Mouse (Mus musculus) adrenal gland, adult 2 months (tissue): ENCODE data around the gene Cdkl3. TPM values are rescaled to one million over a fixed set of nuclear protein-coding genes. Genes with fewer than 3 reads are reported as not detected.
A peak's percentile ranks its signal among the peaks of the same experiment; 100 is the strongest.
"Not testable (repeated sequence)": the region's sequence is repeated elsewhere in the genome, so short reads cannot be mapped to it uniquely, and the experiment has no call there.

Experiments
- DNase-seq: peaks from one replicate; pipeline ENCODE4 v3.0.0; 2021
- polyA plus RNA-seq: library from polyadenylated mRNA; depleted of rRNA; stranded (reverse); fragments of >200 nt; gene quantifications from 2 replicates; pipeline ENCODE4 v1.2.3, GENCODE M21; 2012
- total RNA-seq, 2 experiments: library from RNA; stranded (reverse); gene quantifications; 2 replicates each; pipeline ENCODE4 v1.2.3; 2021

Cdkl3 gene
- total and polyA plus RNA-seq, 3 experiments = 1.1 to 4.3 (median 3.7) TPM

DNA sequence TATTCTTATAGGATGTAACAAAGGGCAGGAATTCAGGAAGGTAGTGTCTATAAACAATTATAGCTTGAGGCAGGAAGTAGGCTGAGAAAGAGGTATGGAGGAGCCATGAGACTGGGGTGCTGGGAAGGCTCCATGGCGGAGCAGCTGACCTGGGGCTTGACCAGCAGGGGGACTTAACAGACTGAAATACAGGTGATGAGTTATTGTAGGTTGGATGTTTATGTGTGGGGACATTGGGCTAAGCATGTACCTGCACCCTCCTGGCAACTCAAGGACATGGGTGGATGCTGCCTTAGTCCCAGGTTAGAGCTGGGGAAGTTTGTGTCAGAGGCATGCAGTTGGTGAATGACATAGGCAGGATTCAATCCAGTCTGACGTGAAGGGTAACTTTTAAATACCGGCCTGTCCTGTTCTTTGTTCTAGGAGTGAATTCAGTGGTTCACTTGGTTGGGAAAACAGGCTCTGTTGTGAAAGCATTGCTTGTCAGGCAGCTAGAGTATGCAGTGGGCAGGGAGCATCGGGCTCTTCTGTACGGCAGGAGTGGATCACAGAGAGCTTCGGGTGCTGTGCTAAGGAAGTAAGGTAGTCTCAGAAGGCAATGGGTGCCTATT is 72.8 kb downstream of the Cdkl3 start:
- no peak for DNase-seq

DNA sequence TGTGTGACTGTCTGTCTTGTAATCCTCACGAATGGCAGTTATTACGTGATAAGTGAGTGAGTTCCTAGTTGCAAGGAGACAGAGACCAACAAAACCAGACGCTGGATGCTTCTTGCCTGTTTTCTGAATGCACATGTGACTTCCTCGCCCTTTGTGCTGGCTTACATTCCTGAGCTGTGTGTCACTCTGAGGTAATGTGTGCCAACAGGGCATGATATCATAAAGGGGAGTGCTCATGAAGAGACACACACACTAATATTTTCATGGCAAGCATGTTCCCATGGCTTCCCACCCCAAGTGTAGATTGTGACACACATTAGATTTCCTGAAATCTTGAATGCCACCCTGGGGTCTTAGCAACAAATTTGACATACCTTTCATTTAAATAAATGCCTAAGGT is 73.9 kb downstream of the Cdkl3 start:
- peak; percentile 75 for DNase-seq

DNA sequence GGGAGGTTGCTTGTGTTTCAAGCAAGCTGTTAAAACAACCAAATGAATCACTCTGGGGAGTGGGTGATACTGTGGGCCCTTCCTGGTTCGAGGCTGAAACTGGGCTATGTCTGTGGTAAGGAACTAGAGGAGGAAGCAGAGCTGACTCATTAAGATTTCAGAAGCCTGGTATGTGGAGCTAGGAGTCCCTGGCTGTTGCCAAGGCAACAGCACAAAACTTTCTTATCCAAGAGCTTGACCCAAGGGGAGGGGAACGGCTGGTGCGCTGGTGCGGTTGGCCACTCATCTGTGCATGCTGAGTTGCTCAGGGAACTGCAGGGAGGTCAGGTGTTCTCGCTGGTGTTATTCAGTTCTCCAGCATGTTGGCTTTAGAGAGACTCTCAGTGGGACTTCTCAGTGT is 76.0 kb downstream of the Cdkl3 start:
- peak; percentile 68 for DNase-seq

GRCm38 (mm10) chr11:52080656-52081055 is 76.6 kb downstream of the Cdkl3 start:
- peak; percentile 32 for DNase-seq

DNA sequence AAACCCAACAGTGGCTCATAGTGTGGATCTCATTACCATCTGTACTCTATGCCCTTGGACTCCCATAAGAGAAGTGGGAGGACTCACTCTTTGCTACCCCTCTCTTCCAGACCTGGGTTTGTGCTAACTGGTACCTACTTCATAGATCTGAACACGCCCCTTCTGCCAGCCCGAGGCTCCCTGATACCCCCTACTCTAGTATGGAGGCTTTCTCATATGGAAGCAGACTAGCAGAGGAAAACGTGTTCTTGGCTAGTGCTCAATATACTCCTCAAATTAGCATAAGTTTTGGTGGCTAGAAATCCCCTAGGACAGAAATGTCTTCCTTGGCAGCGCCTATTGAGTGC is 81.8 kb downstream of the Cdkl3 start:
- DNase-seq = no peak

DNA sequence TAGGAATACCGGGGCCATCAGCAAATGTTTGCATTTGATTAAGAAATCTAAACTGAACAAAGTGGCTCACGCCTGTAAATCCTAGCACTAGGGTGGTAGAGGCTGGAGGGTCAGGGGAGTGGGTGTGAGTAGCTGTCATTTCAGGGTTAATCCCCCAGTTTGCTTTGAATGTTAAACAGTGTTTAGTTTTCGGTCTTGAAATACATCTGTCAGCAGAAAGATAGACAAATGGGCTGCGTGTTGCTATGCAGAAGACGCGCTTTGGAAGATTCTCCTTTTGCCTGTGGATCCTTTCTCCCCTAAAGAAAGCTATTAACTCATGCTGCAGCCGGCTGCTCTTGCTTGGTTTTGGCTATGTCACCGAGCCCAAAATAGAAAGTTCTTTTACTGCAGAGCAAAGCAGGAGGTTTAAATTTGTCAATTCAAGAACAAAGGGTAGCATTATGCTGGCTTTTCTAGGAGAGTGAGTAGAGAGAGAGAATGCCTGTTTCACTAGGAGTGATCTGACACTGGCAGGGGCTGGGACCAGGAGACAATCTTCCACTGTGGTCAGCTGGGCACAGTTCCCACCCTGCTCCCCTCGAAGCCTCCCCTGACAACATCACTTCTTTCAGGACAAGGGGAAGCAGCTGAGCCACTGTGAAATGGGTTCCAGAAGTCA is 82.3 kb downstream of the Cdkl3 start:
- no peak for DNase-seq

DNA sequence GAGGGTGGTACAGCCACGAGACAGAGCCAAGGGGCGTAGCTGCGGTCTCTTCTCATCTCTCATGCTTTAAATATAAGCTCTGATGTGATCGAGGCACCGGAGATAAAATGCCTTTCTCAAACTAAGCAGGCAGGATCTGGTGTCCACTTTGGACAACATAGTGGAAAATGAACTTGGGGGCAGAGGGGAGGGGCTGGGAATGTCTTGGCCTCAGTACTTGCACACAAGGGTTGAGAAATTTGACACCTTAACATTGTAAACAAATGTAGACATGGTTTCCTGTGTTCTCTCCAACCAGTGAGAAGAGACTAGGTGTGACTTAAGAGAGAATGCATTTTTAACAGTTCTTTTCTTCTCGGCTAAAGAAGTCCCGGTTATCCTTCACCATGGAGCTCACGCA is 85.3 kb downstream of the Cdkl3 start:
- DNase-seq = no peak

DNA sequence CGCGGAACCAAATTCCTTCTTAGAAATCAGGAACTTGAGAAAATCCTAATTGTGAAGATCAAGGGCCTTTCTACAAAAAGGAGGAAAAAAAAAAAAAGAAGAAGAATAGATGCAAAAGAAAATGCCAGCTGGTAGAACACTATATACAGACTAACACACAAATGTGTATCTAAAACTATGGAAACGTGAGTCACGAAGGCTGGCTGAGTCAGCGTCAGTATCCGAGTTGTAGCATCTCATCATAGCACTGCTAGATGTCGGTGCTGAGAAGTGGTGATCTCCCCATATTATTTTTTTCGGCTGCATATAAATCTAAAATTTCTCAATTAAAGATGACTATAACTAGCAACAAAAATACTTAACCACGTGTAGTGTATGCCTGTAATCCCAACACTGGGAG is 87.2 kb downstream of the Cdkl3 start:
- no peak for DNase-seq

DNA sequence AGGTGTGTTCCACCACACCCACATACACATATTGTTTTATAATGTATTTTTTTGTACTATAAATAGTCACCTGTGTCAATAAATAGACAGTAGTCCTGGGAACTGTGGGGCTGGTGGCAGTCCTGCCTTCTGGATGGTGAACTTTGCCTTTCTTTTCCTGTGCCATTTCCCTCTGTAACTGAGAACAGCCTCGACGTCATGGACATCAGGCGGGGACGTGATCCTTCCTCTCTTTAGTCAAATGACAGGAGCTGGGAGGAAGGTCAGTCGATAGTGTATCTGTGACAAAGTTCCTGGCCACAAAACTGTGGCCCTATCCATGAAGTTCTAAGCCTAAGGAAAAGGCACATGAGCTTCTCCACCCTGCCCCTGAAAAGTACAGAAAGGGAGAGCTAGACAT is 90.5 kb downstream of the Cdkl3 start:
- DNase-seq = peak; percentile 35

DNA sequence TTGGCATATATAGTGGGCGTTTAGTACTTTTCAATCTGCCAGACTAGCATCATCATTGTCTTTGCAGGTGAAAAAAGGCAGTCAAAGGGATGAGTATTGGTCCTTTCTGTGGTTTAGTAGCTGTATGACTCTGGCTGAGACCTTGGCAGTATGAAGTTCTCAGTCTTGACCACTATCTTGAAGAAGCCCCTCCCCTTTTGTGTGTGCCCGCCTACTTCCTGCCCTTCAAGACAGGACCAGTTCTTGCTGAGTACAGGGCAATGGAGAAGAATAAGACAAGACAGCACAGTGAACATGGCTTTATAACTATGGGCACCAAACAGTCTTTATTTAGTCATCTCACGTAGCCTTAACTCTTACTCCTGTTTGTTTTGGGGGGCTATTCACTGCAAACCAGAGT is 93.0 kb downstream of the Cdkl3 start:
- DNase-seq = no peak

- DNase-seq = peak; percentile 63
Measured at GRCm38 (mm10) chr11:52097596-52097995, 93.6 kb downstream of the Cdkl3 start.

- peak; percentile 100 for DNase-seq
Measured at GRCm38 (mm10) chr11:52098398-52098946, 94.5 kb downstream of the Cdkl3 start, which contains the start of gene Ppp2ca. Ppp2ca (plus strand) TSS chr11:52098681.

- DNase-seq = peak; percentile 83
Measured at GRCm38 (mm10) chr11:52099031-52099761, 95.2 kb downstream of the Cdkl3 start.

DNA sequence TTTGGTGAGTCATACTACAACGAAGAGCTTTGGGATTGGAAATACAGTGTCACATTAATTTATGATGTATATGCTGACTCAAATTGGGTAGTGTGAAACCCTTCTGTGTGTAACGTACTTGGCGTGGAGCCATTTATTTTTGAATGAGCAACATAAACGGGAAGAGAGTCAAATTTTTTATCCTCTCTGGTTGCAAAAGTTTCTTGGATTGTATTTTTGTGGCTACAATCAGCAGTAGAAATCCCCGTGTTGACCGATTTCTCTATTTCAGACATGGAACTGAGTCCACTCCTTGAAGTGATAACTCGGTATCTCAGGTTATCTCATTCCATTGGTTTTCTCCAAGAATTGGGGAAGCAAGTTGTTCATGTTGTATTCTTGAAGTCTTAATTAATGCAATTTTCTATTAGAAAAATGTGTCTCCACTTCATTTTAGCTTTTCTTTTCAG is 95.8 kb downstream of the Cdkl3 start:
- DNase-seq = no peak

- DNase-seq = no peak
Measured at GRCm38 (mm10) chr11:52102977-52103376, 99.0 kb downstream of the Cdkl3 start.

DNA sequence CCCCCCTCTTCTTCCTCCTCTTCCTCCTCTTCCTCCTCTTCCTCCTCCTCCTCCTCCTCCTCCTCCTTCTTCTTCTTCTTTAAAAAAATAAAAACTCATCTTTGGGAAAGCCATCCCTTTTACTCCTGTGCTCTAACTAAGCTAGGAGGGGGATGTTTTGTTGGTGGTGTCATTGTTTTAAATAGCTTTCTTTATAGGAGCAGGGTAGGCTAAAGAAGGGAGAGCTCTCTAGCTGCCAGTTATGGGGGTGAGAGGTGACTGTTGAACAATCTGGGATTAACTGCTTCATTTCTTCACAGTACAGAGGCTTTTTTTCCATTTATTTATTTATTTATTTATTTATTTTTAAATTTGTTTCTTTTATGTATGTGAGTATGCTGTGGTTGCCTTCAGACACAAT is 101.5 kb downstream of the Cdkl3 start:
- DNase-seq = no peak

DNA sequence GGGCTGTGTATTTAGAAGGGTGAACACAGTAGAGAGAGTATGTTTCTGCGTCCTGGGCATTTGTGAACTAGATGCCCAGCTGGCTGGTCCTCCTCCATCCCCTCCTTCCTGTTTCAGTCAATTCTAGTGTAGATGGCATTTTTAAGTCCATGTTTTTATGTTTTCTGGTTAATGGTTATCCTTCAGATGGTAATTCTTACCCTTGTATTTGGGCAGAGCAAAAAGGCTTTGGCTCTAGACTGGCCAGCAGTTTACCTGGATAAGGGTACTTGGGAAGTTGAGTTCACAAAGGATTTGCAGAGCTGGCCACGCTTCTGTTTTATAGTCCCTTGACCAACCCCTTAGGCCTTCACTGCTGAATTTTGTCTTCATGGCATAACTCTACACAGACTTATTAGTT is 102.0 kb downstream of the Cdkl3 start:
- DNase-seq = no peak

DNA sequence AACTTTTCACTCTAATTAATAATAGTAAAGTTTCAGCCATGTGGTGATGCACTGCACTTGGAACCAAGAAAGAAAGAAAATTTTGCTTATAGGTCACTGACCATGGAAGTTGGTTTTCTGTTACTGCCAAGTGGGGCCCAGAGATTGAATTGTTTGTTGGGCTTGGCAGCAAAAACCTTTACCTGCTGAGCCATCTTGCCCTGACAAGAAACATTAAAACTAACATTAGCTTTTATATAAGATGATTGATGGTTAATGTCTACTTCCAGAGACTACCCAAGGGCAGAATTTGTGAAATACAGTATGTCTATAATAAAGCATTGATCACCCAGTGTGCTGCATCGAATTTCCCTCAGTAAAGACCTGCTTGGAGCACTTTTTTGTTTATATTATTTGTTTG is 102.4 kb downstream of the Cdkl3 start:
- DNase-seq = no peak

- DNase-seq = no peak
Measured at GRCm38 (mm10) chr11:52108796-52109195, 104.8 kb downstream of the Cdkl3 start.

DNA sequence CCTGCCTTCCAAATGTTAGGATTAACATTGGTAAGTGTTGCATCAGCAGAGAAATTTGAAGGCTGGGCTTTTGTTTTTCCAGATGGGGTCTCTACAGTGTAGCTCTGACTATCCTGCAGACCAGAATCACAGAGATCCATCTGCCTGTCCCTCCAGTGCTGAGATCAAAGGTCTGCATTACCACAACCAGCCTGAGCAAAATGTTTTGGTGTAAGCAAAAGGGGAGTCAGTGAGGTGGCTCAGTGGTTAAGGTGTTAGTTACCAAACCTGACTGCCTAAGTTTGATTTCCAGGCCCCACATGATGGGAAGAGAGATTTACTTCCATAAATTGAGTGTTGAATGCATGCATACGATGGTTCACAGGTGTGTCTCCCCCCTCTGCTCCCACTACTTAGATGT is 105.4 kb downstream of the Cdkl3 start:
- DNase-seq = no peak

DNA sequence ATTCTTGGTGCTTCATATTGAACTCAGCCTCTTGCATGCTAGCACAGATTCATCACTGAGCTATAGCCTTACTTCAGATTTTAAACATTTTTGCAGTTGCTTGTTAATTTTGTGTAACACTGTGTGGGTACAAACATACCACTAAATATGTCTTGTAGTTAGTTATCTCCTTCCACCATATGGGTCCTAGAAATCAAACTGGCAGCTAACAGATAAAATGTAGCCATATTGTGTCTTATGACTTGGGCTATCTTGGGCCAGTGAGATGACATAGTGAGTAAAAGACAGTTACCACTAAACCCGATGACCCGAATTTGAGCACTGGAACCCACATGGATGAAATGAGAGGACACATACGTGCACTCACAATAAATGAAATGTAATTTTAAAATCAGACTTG is 111.5 kb downstream of the Cdkl3 start:
- DNase-seq = no peak

- DNase-seq = not testable (repeated sequence)
Measured at GRCm38 (mm10) chr11:52116117-52116516, 112.1 kb downstream of the Cdkl3 start.

GRCm38 (mm10) chr11:52117156-52117555 is 113.1 kb downstream of the Cdkl3 start:
- DNase-seq = no peak
